Mouse (Mus musculus): Measurements from ENCODE around the gene Mrpl24. TPM values are rescaled to one million over a fixed set of nuclear protein-coding genes. Genes with fewer than 3 reads are reported as not detected.

The Mrpl24 gene
- total and polyA plus RNA-seq, 3 experiments: 123 to 176 (median 166) TPM

DNA sequence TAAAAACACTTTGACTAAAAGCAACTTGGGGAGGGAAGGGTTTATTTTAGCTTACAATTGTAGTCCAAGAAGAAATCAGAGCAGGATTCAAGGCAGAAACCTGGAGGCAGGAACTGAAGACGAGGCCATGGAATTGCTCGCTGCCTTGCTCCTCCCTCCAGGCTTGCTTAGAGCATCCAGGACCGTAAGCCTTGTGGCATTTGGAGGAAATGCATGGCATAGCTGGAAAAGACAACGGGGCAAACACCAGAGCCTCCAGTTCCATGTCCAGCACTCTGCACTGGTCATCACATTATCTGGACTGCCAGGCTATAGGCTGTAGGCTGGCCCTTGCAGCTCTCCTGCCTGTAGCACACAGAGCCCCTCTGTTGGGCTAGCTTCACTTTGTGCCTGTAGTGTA lies 15.2 kb downstream of the Mrpl24 start:
- peaks cover 75% of the 10 kb centered on the region for H3K79me2 ChIP-seq (replicated peaks; ENCODE audit: control insufficient read depth, extremely low read depth, insufficient read depth, poor library complexity, severe bottlenecking)
- in situ Hi-C loops (cut with MboI; ENCODE audit: low pct_ligation_motif_present, low pct_unique_long_range_greater_than_20kb, low sequenced_read_pairs): no loop called here
- no peak overlapping the region for H3K27ac ChIP-seq (ENCODE audit: insufficient read depth, low read depth)
- DNase-seq (ENCODE audit: extremely low read depth): no peak
- H3K4me2 ChIP-seq (ENCODE audit: insufficient read depth, low read depth, poor library complexity, severe bottlenecking): no peak overlapping the region
- no peak overlapping the region; the same call in 1 of the 2 replicates for H3K9ac ChIP-seq (ENCODE audit: insufficient read depth, low read depth)
- H3K36me3 ChIP-seq (replicated peaks in 1 of 2; ENCODE audit: control insufficient read depth in 1 of 2, insufficient read depth in 1 of 2, low read length in 1 of 2): peaks cover 49 to 72% of the 10 kb centered on the region in 2 experiments
- dilution Hi-C loops (cut with MboI; ENCODE audit: extremely low pct_ligation_motif_present, extremely low pct_unique_long_range_greater_than_20kb, low sequenced_read_pairs): no loop called here
- H3K27me3 ChIP-seq (replicated peaks): no peaks in the 10 kb centered on the region
- no peak overlapping the region for H3K4me3 ChIP-seq (replicated peaks in 1 of 3; ENCODE audit: low read depth in 2 of 3, low read length in 2 of 3, poor library complexity in 1 of 3)
- TF ChIP-seq BHLHE40 (IDR thresholded peaks at IDR 0.05; ENCODE audit: low read depth, low read length) (no peak), MXI1 (IDR thresholded peaks at IDR 0.05; ENCODE audit: low read depth, low read length) (no peak), ETS1 (conservative IDR thresholded peaks at IDR 0.05; ENCODE audit: low read depth, low read length) (no peak), MAFK (IDR thresholded peaks at IDR 0.05; ENCODE audit: insufficient replicate concordance, low read length) (no peak)
- H3K9me3 ChIP-seq (replicated peaks; ENCODE audit: low read length): no peaks in the 10 kb centered on the region
- H3K4me1 ChIP-seq (ENCODE audit: control insufficient read depth in 1 of 2, insufficient read depth in 2 of 2): peaks cover 10 to 58% of the 10 kb centered on the region in 2 experiments

- dilution Hi-C loops (cut with MboI; ENCODE audit: extremely low pct_ligation_motif_present, extremely low pct_unique_long_range_greater_than_20kb, low sequenced_read_pairs) (no loop called here), in situ Hi-C loops (cut with MboI; ENCODE audit: low pct_ligation_motif_present, low pct_unique_long_range_greater_than_20kb, low sequenced_read_pairs) (no loop called here)
- H3K36me3 ChIP-seq (replicated peaks in 1 of 2; ENCODE audit: control insufficient read depth in 1 of 2, insufficient read depth in 1 of 2, low read length in 1 of 2): peaks cover 52 to 79% of the 10 kb centered on the region in 2 experiments
- H3K9me3 ChIP-seq (replicated peaks; ENCODE audit: low read length): no peaks in the 10 kb centered on the region
- no peak for TF ChIP-seq ELF1 (IDR thresholded peaks at IDR 0.05; ENCODE audit: low read depth, low read length)
- TF ChIP-seq TBP (conservative IDR thresholded peaks at IDR 0.05; ENCODE audit: low read depth, low read length): no peak
- TF ChIP-seq MYC (IDR thresholded peaks at IDR 0.05; ENCODE audit: low read depth, low read length): no peak
- no peak for TF ChIP-seq SMC3 (IDR thresholded peaks at IDR 0.05; ENCODE audit: low read depth, low read length)
- no peak for TF ChIP-seq JUN (IDR thresholded peaks at IDR 0.05; ENCODE audit: insufficient read depth, low read depth, low read length)
- no peak for TF ChIP-seq ZC3H11A (IDR thresholded peaks at IDR 0.05; ENCODE audit: low read depth, low read length)
- TF ChIP-seq BHLHE40 (IDR thresholded peaks at IDR 0.05; ENCODE audit: low read depth, low read length): no peak
- TF ChIP-seq CHD2 (IDR thresholded peaks at IDR 0.05; ENCODE audit: low read length): no peak
- TF ChIP-seq CTCF (conservative IDR thresholded peaks at IDR 0.05 in 1 of 2, IDR thresholded peaks at IDR 0.05 in 1 of 2; ENCODE audit: low read depth in 2 of 2, low read length in 2 of 2): no peak
- TF ChIP-seq ZKSCAN1 (IDR thresholded peaks at IDR 0.05; ENCODE audit: borderline replicate concordance, low read depth, low read length): no peak
- no peak for TF ChIP-seq KAT2A (IDR thresholded peaks at IDR 0.05; ENCODE audit: insufficient replicate concordance, low read length)
- TF ChIP-seq RCOR1 (conservative IDR thresholded peaks at IDR 0.05; ENCODE audit: low read depth, low read length): no peak
- no peak for TF ChIP-seq POLR2A (IDR thresholded peaks at IDR 0.05; ENCODE audit: low read depth, low read length)
- no peak for TF ChIP-seq CHD1 (IDR thresholded peaks at IDR 0.05; ENCODE audit: low read depth, low read length)
- no peak for TF ChIP-seq HCFC1 (IDR thresholded peaks at IDR 0.05; ENCODE audit: low read depth, low read length)
- no peak for TF ChIP-seq MAZ (IDR thresholded peaks at IDR 0.05; ENCODE audit: low read depth, low read length)
- TF ChIP-seq NRF1 (IDR thresholded peaks at IDR 0.05; ENCODE audit: low read depth, low read length): no peak
- no peak for TF ChIP-seq IRF4 (IDR thresholded peaks at IDR 0.05; ENCODE audit: low read depth, low read length)
- TF ChIP-seq ZMIZ1 (IDR thresholded peaks at IDR 0.05; ENCODE audit: low read depth, low read length): no peak
- TF ChIP-seq UBTF (IDR thresholded peaks at IDR 0.05; ENCODE audit: low read depth, low read length): no peak
- peaks cover 71% of the 10 kb centered on the region for H3K79me2 ChIP-seq (replicated peaks; ENCODE audit: control insufficient read depth, extremely low read depth, insufficient read depth, poor library complexity, severe bottlenecking)
- DNase-seq (ENCODE audit: extremely low read depth): no peak
- H3K4me2 ChIP-seq (ENCODE audit: insufficient read depth, low read depth, poor library complexity, severe bottlenecking): no peak overlapping the region
- H3K4me1 ChIP-seq (ENCODE audit: control insufficient read depth in 1 of 2, insufficient read depth in 2 of 2): peaks cover 10 to 58% of the 10 kb centered on the region in 2 experiments
- H3K4me3 ChIP-seq (replicated peaks in 1 of 3; ENCODE audit: low read depth in 2 of 3, low read length in 2 of 3, poor library complexity in 1 of 3): no peak overlapping the region
- H3K27me3 ChIP-seq (replicated peaks): no peaks in the 10 kb centered on the region
- H3K27ac ChIP-seq (ENCODE audit: insufficient read depth, low read depth): no peak overlapping the region
- H3K9ac ChIP-seq (ENCODE audit: insufficient read depth, low read depth): no peak overlapping the region
Measured at GRCm38 (mm10) chr3:87935201-87935600, 15.9 kb downstream of the Mrpl24 start.
